Mouse (Mus musculus) spleen, adult 2 months (tissue): ENCODE measurements around the gene Zfp385c.

Experiments
- CTCF ChIP-seq: fragments of 200-500 bp; IDR thresholded peaks from 2 replicates; pipeline ENCODE4 v1.5.1; 2011; ENCODE audit warnings: mild to moderate bottlenecking, inconsistent platforms; ENCODE audit not compliant: insufficient read depth, insufficient read length, insufficient replicate concordance; ENCODE audit errors: extremely low read depth
- POLR2A ChIP-seq: fragments of 200-500 bp; IDR thresholded peaks from 2 replicates; pipeline ENCODE4 v1.6.1; 2011; ENCODE audit warnings: low read depth, low read length, inconsistent platforms

DNA sequence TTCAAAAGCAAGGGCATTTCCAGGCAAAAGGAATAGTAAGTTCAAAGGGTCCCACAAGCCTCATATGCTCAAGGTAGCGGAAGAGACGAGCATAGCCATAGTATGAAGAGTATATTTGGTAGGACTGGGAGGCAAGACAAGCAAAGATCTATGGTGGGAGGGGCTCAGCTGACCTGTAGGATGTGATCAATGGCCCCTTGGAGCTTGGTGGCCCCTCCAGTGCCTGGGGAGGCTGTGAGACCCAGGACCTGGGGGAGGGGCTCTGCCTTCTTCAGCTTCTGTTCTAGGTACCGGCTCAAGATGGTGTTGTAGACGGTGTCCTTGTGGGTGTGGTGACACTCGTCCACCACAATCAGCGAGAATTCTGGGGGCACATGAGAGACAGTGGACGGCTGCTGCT lies 10.7 kb upstream of the Zfp385c start:
- TF ChIP-seq CTCF (no peak), POLR2A (no peak)
